Mouse (Mus musculus) limb, embryonic 11.5 days (tissue): Measurements from ENCODE around the gene Dclk1. TPM values are rescaled to one million over a fixed set of nuclear protein-coding genes. Genes with fewer than 3 reads are reported as not detected.

Experiments
- ATAC-seq: fragments of 200-750 bp; cut with Nextera tagmentation; 2 replicates; pipeline ENCODE4 v1.8.0; 2017; ENCODE audit warnings: low read depth; ENCODE audit not compliant: insufficient number of reproducible peaks, low FRiP score, low TSS enrichment
- DNase-seq: peaks from one replicate; pipeline ENCODE4 v3.0.0-alpha.2; 2015; ENCODE audit warnings: low spot score
- H3K27ac ChIP-seq: fragments of 300-500 bp; sonication (generic); replicated peaks from 2 replicates; pipeline ENCODE4 v1.5.1; 2014; ENCODE audit warnings: low read depth, mild to moderate bottlenecking, low read length
- H3K27me3 ChIP-seq: fragments of 300-500 bp; sonication (generic); 2 replicates; pipeline ENCODE4 v1.6.1; 2014; ENCODE audit warnings: mild to moderate bottlenecking, low read length, mixed read lengths; ENCODE audit not compliant: control insufficient read depth, insufficient read depth
- H3K36me3 ChIP-seq: fragments of 300-500 bp; sonication (generic); 2 replicates; pipeline ENCODE4 v1.6.1; 2014; ENCODE audit warnings: mild to moderate bottlenecking, low read length, moderate library complexity, mixed read lengths; ENCODE audit not compliant: control insufficient read depth, insufficient read depth
- H3K4me1 ChIP-seq: fragments of 300-500 bp; sonication (generic); 2 replicates; pipeline ENCODE4 v1.6.1; 2014; ENCODE audit warnings: low read length, mixed read lengths; ENCODE audit not compliant: control insufficient read depth, insufficient read depth
- H3K4me2 ChIP-seq: fragments of 300-500 bp; sonication (generic); 2 replicates; pipeline ENCODE4 v1.6.1; 2014; ENCODE audit warnings: low read depth, mild to moderate bottlenecking, moderate library complexity; ENCODE audit not compliant: severe bottlenecking
- H3K4me3 ChIP-seq: fragments of 300-500 bp; sonication (generic); 2 replicates; pipeline ENCODE4 v1.5.1; 2014; ENCODE audit warnings: low read depth, low read length
- H3K9ac ChIP-seq: fragments of 300-500 bp; sonication (generic); 2 replicates; pipeline ENCODE4 v1.6.1; 2014; ENCODE audit warnings: mild to moderate bottlenecking, low read length
- H3K9me3 ChIP-seq: fragments of 300-500 bp; sonication (generic); 2 replicates; pipeline ENCODE4 v1.6.1; 2016; ENCODE audit warnings: low read length; ENCODE audit not compliant: control insufficient read depth
- WGBS: fragments of 180-500 bp; shearing (Covaris S2); extraction: QIAGEN DNeasy Blood & Tissue Kit; methylation state at CpG from one replicate; pipeline ENCODE4 v1.1.7; 2014; 5-methylcytosine and 5-hydroxymethylcytosine counted together
- polyA plus RNA-seq: library from polyadenylated mRNA; unstranded; fragments of >200 nt; fragmentation: Nextera tagmentation; extraction: Ambion mirVana; gene quantifications from 2 replicates; pipeline ENCODE4 v1.2.1, GENCODE M21; 2014

The Dclk1 gene
- polyA plus RNA-seq, 1 experiment from 2014 or later, result 34.1 TPM

DNA sequence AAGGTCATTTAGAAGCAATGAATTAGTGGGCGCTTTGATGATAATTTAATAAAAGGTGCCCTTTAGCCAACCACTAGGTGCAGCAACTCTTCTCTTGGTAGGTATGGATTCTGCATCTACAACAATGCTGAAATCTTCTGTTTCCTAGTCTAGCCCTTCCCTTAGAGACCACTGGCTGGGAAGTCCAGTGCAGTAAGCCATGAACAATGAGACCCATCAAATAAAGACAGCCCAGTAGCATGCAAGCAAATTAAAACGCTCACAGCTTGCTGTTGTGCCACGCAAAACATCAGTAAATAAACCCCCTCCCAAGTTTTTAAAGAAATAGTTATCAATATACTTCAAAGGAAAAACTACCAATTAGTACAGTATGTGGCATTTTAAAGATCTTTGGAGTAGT, 218.9 kb downstream of the Dclk1 start:
- ATAC-seq, result no peak
- no peak overlapping the region for H3K9ac ChIP-seq
- no peaks in the 10 kb centered on the region for H3K27me3 ChIP-seq
- 47% methylated on average over 3 of the region's 3 CpGs for WGBS
- no peak for DNase-seq
- H3K4me3 ChIP-seq, result no peak overlapping the region
- H3K4me2 ChIP-seq, result peak overlapping the region; percentile 67; the same call in 1 of the 2 replicates
- no peak overlapping the region; the same call in 1 of the 2 replicates for H3K27ac ChIP-seq
- H3K36me3 ChIP-seq, result no peaks in the 10 kb centered on the region
- H3K4me1 ChIP-seq, result peaks cover 6% of the 10 kb centered on the region
- H3K9me3 ChIP-seq, result no peaks in the 10 kb centered on the region; the same call in 1 of the 2 replicates

- Histone ChIP-seq H3K27me3 (no peaks in the 10 kb centered on the region), H3K36me3 (no peaks in the 10 kb centered on the region), H3K4me3 (peak overlapping the region; percentile 23; the same call in 1 of the 2 replicates), H3K9me3 (no peaks in the 10 kb centered on the region; the same call in 1 of the 2 replicates), H3K9ac (peak overlapping the region; percentile 45), H3K27ac (peak overlapping the region; percentile 82), H3K4me1 (peaks cover 6% of the 10 kb centered on the region), H3K4me2 (peak overlapping the region; percentile 67)
- WGBS, result under 1% methylated on average over 17 of the region's 17 CpGs
- DNase-seq (peak; percentile 69), ATAC-seq (peak; percentile 49)
These were observed 219.8 kb downstream of the Dclk1 start for GRCm38 (mm10) chr3:55461685-55462655.

DNA sequence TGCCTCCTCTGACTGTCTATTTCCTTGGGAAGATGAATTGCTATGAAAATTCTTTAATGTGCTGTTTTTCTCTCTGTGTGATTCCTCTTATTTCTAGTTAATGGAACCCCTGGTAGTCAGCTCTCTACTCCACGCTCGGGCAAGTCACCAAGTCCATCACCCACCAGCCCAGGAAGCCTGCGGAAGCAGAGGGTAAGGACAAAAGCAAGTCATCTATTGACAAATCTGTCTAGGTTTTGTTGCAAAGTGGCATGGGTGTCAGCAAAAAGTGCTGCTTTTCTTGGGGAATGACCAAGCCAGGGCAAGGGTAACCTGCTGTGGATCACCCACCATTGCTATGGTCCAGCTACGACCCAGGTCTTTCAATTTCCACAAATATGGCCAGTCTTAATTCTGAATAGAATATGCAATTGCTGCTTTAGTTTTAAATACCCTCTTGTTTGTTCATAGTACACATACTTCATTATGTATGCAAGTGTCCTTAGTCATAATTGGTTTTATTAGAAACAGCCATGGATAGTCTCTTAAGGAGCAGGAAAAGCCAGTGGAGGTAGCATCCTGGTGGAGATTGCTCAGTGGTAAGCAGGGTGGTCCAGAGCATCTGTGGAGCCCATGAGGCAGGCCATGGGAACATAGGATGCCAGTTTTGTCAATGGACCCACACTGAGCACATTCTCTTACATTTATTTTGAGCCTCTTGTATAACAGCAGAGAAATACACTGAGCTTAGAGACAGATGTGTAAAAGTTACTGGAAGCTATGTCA, 220.9 kb downstream of the Dclk1 start:
- no peaks in the 10 kb centered on the region for H3K36me3 ChIP-seq
- H3K4me3 ChIP-seq, result no peak overlapping the region
- no peak overlapping the region for H3K9ac ChIP-seq
- no peaks in the 10 kb centered on the region; the same call in 1 of the 2 replicates for H3K9me3 ChIP-seq
- H3K27me3 ChIP-seq, result no peaks in the 10 kb centered on the region
- peaks cover 6% of the 10 kb centered on the region for H3K4me1 ChIP-seq
- DNase-seq (peak; percentile 21), ATAC-seq (no peak)
- H3K27ac ChIP-seq, result no peak overlapping the region
- no peak overlapping the region for H3K4me2 ChIP-seq
- 84% methylated on average over 4 of the region's 4 CpGs for WGBS

DNA sequence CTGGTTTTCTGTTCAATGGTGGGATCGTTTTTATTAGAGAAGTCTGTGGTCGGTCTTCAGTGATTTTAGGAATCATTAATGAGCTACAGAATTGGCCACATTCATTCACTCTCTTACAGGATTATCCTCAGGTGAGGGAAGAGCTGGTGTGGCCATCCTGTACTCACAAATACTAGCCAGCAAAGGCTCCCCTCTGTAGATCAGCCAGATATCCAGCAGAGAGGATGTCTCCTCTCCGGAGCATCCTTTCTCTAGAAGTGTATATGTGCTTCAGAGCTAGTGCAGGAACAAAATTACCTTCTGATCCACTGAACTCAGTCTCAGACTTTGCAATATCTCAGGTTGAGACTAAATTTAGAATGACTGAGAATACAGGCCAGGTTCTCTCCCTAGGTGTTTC, 222.1 kb downstream of the Dclk1 start:
- DNase-seq (no peak), ATAC-seq (no peak)
- H3K4me3 ChIP-seq, result no peak overlapping the region
- WGBS, result 69% methylated on average over 3 of the region's 3 CpGs
- H3K4me1 ChIP-seq, result peaks cover 6% of the 10 kb centered on the region
- H3K9me3 ChIP-seq, result no peaks in the 10 kb centered on the region; the same call in 1 of the 2 replicates
- H3K36me3 ChIP-seq, result no peaks in the 10 kb centered on the region
- H3K27ac ChIP-seq, result no peak overlapping the region
- no peaks in the 10 kb centered on the region for H3K27me3 ChIP-seq
- no peak overlapping the region for H3K4me2 ChIP-seq
- H3K9ac ChIP-seq, result no peak overlapping the region

DNA sequence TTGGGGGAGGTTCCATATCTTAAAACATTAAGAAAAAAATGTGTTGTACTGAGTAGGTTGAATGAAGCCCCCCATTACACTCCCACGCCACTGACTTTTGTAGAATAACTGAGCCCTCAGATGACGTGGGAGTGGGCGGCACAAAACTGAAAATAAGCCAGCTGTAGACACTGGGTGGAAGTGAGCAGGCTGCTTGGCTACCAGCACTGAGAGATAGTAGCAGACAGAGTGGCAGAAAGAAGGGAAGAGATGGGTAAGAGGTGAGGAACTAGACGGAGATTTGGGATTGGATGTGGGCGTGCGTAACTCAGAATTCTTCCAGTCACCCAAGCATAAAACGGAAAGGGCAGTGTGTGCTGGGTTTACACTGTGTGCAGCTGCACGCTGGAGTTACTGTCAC, 223.6 kb downstream of the Dclk1 start:
- H3K27ac ChIP-seq, result no peak overlapping the region
- H3K4me2 ChIP-seq, result no peak overlapping the region
- H3K4me1 ChIP-seq, result peaks cover 6% of the 10 kb centered on the region
- H3K4me3 ChIP-seq, result no peak overlapping the region
- DNase-seq (peak; percentile 13), ATAC-seq (no peak)
- WGBS, result 89% methylated on average over 8 of the region's 8 CpGs
- no peak overlapping the region for H3K9ac ChIP-seq
- no peaks in the 10 kb centered on the region for H3K36me3 ChIP-seq
- no peaks in the 10 kb centered on the region for H3K27me3 ChIP-seq
- no peaks in the 10 kb centered on the region for H3K9me3 ChIP-seq

- no peak overlapping the region for H3K9ac ChIP-seq
- peaks cover 6% of the 10 kb centered on the region for H3K4me1 ChIP-seq
- H3K9me3 ChIP-seq, result no peaks in the 10 kb centered on the region
- no peaks in the 10 kb centered on the region for H3K27me3 ChIP-seq
- no peak overlapping the region for H3K4me2 ChIP-seq
- H3K36me3 ChIP-seq, result no peaks in the 10 kb centered on the region
- H3K4me3 ChIP-seq, result no peak overlapping the region
- ATAC-seq, result no peak
- DNase-seq, result peak; percentile 14
- no peak overlapping the region for H3K27ac ChIP-seq
- 85% methylated on average over 9 of the region's 9 CpGs for WGBS
These were observed 224.2 kb downstream of the Dclk1 start for GRCm38 (mm10) chr3:55466348-55466747.

GRCm38 (mm10) chr3:55472110-55472509, 229.9 kb downstream of the Dclk1 start, which contains the start of gene Gm21954:
Gene Gm21954, minus strand, starts transcription at chr3:55472210.
- no peak within 1 kb of the TSS for H3K9ac ChIP-seq
- DNase-seq, result no peak
- H3K9me3 ChIP-seq, result no peaks in the 10 kb centered on the region
- peak within 1 kb of the TSS; percentile 36; the same call in 1 of the 2 replicates for H3K27ac ChIP-seq
- H3K4me2 ChIP-seq, result no peak within 1 kb of the TSS
- H3K27me3 ChIP-seq, result no peaks in the 10 kb centered on the region
- H3K36me3 ChIP-seq, result no peaks in the 10 kb centered on the region
- whole genome bisulfite sequencing, result 90% methylated on average over 2 of the region's 2 CpGs
- H3K4me1 ChIP-seq, result peaks cover 11% of the 10 kb centered on the region
- ATAC-seq, result no peak
- H3K4me3 ChIP-seq, result no peak within 1 kb of the TSS

DNA sequence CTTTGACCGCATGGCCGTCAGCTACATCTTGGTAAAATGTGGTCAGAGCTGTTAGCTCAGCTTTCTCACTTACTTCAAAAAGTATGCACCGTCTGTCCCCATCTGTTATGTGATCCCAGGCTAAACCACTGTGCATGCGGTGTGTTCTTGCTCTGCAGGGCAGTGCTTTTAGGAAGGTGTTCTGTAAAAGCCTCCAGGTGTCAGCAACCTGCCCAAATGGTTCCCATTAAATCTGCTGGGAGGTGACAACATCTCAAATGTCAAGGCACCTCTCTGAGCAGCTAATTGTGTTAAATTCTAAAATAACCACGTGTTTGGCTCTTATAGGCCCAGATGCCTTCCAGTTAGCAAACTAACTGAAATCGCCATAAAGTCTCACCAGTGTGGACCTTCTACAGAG, 231.0 kb downstream of the Dclk1 start:
- H3K4me3 ChIP-seq, result no peak overlapping the region
- H3K4me2 ChIP-seq, result no peak overlapping the region
- H3K4me1 ChIP-seq, result peaks cover 11% of the 10 kb centered on the region
- WGBS, result 23% methylated on average over 6 of the region's 6 CpGs
- H3K9me3 ChIP-seq, result no peaks in the 10 kb centered on the region
- H3K36me3 ChIP-seq, result no peaks in the 10 kb centered on the region
- ATAC-seq, result peak; percentile 92
- H3K9ac ChIP-seq, result no peak overlapping the region
- H3K27me3 ChIP-seq, result no peaks in the 10 kb centered on the region
- peak overlapping the region; percentile 87; the same call in 1 of the 2 replicates for H3K27ac ChIP-seq
- peak; percentile 74 for DNase-seq
